ENCODE assay signal across 8 mouse cellular contexts in the genomic region with DNA sequence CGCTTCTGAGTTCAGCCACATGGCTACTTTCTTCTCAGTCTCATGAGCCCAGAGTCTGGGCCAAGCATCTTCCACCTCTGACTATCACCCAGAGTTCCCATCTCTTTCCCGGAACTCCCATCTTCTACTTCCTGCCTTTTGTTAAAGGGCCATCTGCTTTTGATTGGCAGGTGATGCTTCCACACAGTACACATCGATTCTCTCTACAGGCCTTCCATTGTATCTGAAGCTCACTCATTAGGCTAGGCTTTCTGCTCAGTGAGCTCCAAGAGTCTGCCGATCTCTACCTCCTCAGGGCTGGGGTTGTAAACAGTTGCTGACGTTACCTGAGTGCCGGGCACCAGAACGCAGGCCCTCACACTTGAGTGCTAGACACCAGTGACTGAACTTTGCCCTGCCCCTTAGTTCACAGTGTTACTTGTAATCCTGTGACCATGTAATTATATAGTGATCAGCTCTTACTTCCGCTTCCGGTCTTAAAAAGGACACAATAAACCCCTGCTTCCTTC. TPM values are rescaled to one million over a fixed set of nuclear protein-coding genes. Genes with fewer than 3 reads are reported as not detected.
DNase-seq lines count a peak whose midpoint lies in the region; ATAC-seq lines count a peak whose summit lies in the region.

A gene (plus strand): TSS at position 459 of the 509 bp plus-strand sequence.

- no peak for ATAC-seq in forebrain, embryonic 16.5 days
- ATAC-seq in hindbrain, embryonic 14.5 days (ENCODE audit: low FRiP score): no peak
- no peak for ATAC-seq in liver, embryonic 16.5 days (ENCODE audit: low read depth)

- no peak within 1 kb of the TSS for H3K9ac ChIP-seq in forebrain, embryonic 16.5 days (replicated peaks; ENCODE audit: low read depth, low read length)
- H3K9ac ChIP-seq in hindbrain, embryonic 14.5 days: no peak within 1 kb of the TSS
- 0 out of 2 replicates have a peak within 1 kb of the TSS, but pooled peaks have one; percentile 11 for H3K9ac ChIP-seq in liver, embryonic 16.5 days (ENCODE audit: low read depth, low read length)

- no peaks in the 10 kb centered on the region for H3K27me3 ChIP-seq in forebrain, embryonic 16.5 days (replicated peaks; ENCODE audit: control insufficient read depth, insufficient read depth, low read length)
- no peaks in the 10 kb centered on the region for H3K27me3 ChIP-seq in hindbrain, embryonic 14.5 days (ENCODE audit: control insufficient read depth, insufficient read depth, low read length)
- no peaks in the 10 kb centered on the region for H3K27me3 ChIP-seq in liver, embryonic 16.5 days (ENCODE audit: control insufficient read depth, insufficient read depth, low read depth, low read length)

- no peaks in the 10 kb centered on the region for H3K9me3 ChIP-seq in forebrain, embryonic 16.5 days (ENCODE audit: control insufficient read depth, low read length)
- no peaks in the 10 kb centered on the region for H3K9me3 ChIP-seq in hindbrain, embryonic 14.5 days (ENCODE audit: control insufficient read depth, low read length)
- H3K9me3 ChIP-seq in liver, embryonic 16.5 days (replicated peaks; ENCODE audit: control insufficient read depth, low read length): no peaks in the 10 kb centered on the region

- H3K4me2 ChIP-seq in forebrain, embryonic 16.5 days (ENCODE audit: low read length): peak within 1 kb of the TSS; percentile 36
- peak within 1 kb of the TSS; percentile 66; the same call in 1 of the 2 replicates for H3K4me2 ChIP-seq in hindbrain, embryonic 14.5 days (replicated peaks)
- H3K4me2 ChIP-seq in liver, embryonic 16.5 days (ENCODE audit: low read depth, low read length): peak within 1 kb of the TSS; percentile 83

- no peak within 1 kb of the TSS for H3K27ac ChIP-seq in forebrain, embryonic 16.5 days (ENCODE audit: low read length)
- no peak within 1 kb of the TSS for H3K27ac ChIP-seq in hindbrain, embryonic 14.5 days
- H3K27ac ChIP-seq in liver, embryonic 16.5 days (ENCODE audit: low read length): peak within 1 kb of the TSS; percentile 60; the same call in 1 of the 2 replicates

- peaks cover 15% of the 10 kb centered on the region for H3K4me1 ChIP-seq in forebrain, embryonic 16.5 days (replicated peaks; ENCODE audit: control insufficient read depth, insufficient read depth, low read length)
- peaks cover 13% of the 10 kb centered on the region for H3K4me1 ChIP-seq in hindbrain, embryonic 14.5 days (replicated peaks; ENCODE audit: control insufficient read depth, insufficient read depth, low read length)
- peaks cover 27% of the 10 kb centered on the region for H3K4me1 ChIP-seq in liver, embryonic 16.5 days (ENCODE audit: control insufficient read depth, low read depth, low read length)

- H3K36me3 ChIP-seq in forebrain, embryonic 16.5 days (ENCODE audit: control insufficient read depth, insufficient read depth): no peaks in the 10 kb centered on the region; the same call in 1 of the 2 replicates
- peaks cover 5% of the 10 kb centered on the region; the same call in 1 of the 2 replicates for H3K36me3 ChIP-seq in hindbrain, embryonic 14.5 days (replicated peaks; ENCODE audit: control insufficient read depth, insufficient read depth)
- H3K36me3 ChIP-seq in liver, embryonic 16.5 days (ENCODE audit: control insufficient read depth, insufficient read depth): no peaks in the 10 kb centered on the region

- DNase-seq in heart, adult 18-20 months: no peak
- DNase-seq in heart, adult 11 months: no peak
- peak; percentile 51 for DNase-seq in ZHBTc4 (ENCODE audit: low read depth, low spot score)
- DNase-seq in hindbrain, embryonic 14.5 days (ENCODE audit: low spot score): no peak
- no peak for DNase-seq in retina, postnatal 1 day
- DNase-seq in kidney, adult 18-20 months: no peak

- 91% methylated on average over 9 of the region's 9 CpGs for WGBS in forebrain, embryonic 16.5 days
- 92% methylated on average over 9 of the region's 9 CpGs for WGBS in hindbrain, embryonic 14.5 days
- 85% methylated on average over 9 of the region's 9 CpGs for WGBS in liver, embryonic 16.5 days (ENCODE audit: insufficient replicate concordance)

- peak within 1 kb of the TSS; percentile 87; the same call in 1 of the 2 replicates for H3K4me3 ChIP-seq in forebrain, embryonic 16.5 days (replicated peaks; ENCODE audit: low read length)
- no peak within 1 kb of the TSS for H3K4me3 ChIP-seq in hindbrain, embryonic 14.5 days (replicated peaks; ENCODE audit: low read length)
- peak within 1 kb of the TSS; percentile 83; the same call in 1 of the 2 replicates for H3K4me3 ChIP-seq in liver, embryonic 16.5 days (ENCODE audit: low read depth, low read length)

RNA-seq across cellular contexts. Expression of the gene that starts here (rescaled TPM):
- 10 to 100 TPM; 75.7 to 78.3 TPM for total RNA-seq in heart, adult 18-20 months (2021)
- polyA plus RNA-seq in forebrain, embryonic 16.5 days (2015; fragmentation: Nextera tagmentation; extraction: Ambion mirVana): 96.9 and 103 TPM in 2 replicates
- polyA plus RNA-seq in hindbrain, embryonic 14.5 days (2014; fragmentation: Nextera tagmentation; extraction: Ambion mirVana): 60.4 and 64.4 TPM in 2 replicates
- 106 and 116 TPM in 2 replicates for polyA plus RNA-seq in liver, embryonic 16.5 days (2015; fragmentation: Nextera tagmentation; extraction: Ambion mirVana)
